Mouse (Mus musculus): ENCODE data around the gene Nck2. TPM values are rescaled to one million over a fixed set of nuclear protein-coding genes. Genes with fewer than 3 reads are reported as not detected.

The Nck2 gene
- polyA plus RNA-seq, 1 experiment from 2014 or later = 46.0 TPM

Other genes starting within 250 kb of the Nck2 start
- gene Fhl2, start 247.6 kb upstream of the Nck2 start, polyA plus RNA-seq (2015; fragmentation: Nextera tagmentation; extraction: Ambion mirVana) = 90.7 and 92.4 TPM in 2 replicates

Measured in kidney, embryonic 15.5 days (tissue).